Mouse (Mus musculus): Measurements from ENCODE around the gene Gm20388. TPM values are rescaled to one million over a fixed set of nuclear protein-coding genes. Genes with fewer than 3 reads are reported as not detected.

Gm20388 gene
- polyA plus RNA-seq, 1 experiment from 2014 or later = 1.4 TPM

DNA sequence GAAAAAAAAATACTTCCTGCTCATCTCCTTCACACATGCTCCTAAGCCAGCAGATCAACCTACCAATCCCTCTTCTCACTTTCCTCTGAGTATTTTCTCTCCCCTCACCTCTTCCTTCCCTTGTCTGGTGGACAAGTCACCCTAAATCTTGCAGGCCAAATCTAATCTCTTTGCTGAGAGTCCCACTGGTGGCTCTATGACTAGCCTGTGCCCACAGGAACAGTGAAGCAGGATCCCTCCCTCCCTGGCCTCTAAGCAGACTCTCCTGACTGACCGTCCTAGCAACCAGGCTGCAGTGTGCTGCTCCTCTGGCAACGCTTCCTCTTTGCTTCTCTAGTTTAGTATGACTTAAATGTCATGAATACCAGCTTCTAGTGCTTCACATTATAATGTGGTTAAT is 3076.6 kb downstream of the Gm20388 start:
- 41% methylated on average over 2 of the region's 2 CpGs for WGBS (ENCODE audit: insufficient replicate concordance)
- Histone ChIP-seq H3K27me3 (ENCODE audit: control insufficient read depth, insufficient read depth, low read depth, low read length) (no peaks in the 10 kb centered on the region), H3K27ac (ENCODE audit: low read length) (peak overlapping the region; percentile 14; the same call in 1 of the 2 replicates), H3K36me3 (ENCODE audit: control insufficient read depth, insufficient read depth) (no peaks in the 10 kb centered on the region), H3K4me2 (ENCODE audit: low read depth, low read length) (no peak overlapping the region), H3K4me1 (ENCODE audit: control insufficient read depth, low read depth, low read length) (peaks cover 31% of the 10 kb centered on the region), H3K9ac (ENCODE audit: low read depth, low read length) (no peak overlapping the region), H3K9me3 (replicated peaks; ENCODE audit: control insufficient read depth, low read length) (no peaks in the 10 kb centered on the region), H3K4me3 (ENCODE audit: low read depth, low read length) (no peak overlapping the region)
- no peak for ATAC-seq (ENCODE audit: low read depth)

DNA sequence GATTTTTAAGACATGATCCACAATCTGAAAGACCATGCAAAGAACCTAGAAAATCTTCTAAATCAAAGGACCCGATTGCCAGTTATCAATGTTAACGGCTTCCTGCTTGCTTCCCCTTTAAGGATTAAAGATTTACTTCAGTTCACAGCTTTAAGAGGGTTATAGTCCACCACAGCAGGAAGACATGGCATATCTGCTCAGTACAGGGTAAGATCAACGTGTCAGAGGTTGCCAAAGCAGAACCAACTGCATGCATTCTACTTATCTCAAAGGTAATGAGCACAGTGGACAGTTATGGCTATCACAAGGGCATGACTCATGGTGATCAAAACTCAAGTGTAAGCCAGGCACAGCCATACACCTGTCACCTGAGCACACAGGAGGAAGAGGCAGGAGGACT is 3078.3 kb downstream of the Gm20388 start:
- ATAC-seq (ENCODE audit: low read depth) = 0 out of 2 replicates have a peak, but pooled peaks have one; percentile 27
- Histone ChIP-seq H3K27me3 (ENCODE audit: control insufficient read depth, insufficient read depth, low read depth, low read length) (no peaks in the 10 kb centered on the region), H3K4me3 (ENCODE audit: low read depth, low read length) (no peak overlapping the region), H3K27ac (ENCODE audit: low read length) (no peak overlapping the region), H3K9me3 (replicated peaks; ENCODE audit: control insufficient read depth, low read length) (no peaks in the 10 kb centered on the region), H3K4me1 (ENCODE audit: control insufficient read depth, low read depth, low read length) (peaks cover 33% of the 10 kb centered on the region), H3K9ac (ENCODE audit: low read depth, low read length) (no peak overlapping the region), H3K36me3 (ENCODE audit: control insufficient read depth, insufficient read depth) (no peaks in the 10 kb centered on the region), H3K4me2 (ENCODE audit: low read depth, low read length) (no peak overlapping the region)
- 19% methylated on average over 3 of the region's 3 CpGs for WGBS (ENCODE audit: insufficient replicate concordance)

DNA sequence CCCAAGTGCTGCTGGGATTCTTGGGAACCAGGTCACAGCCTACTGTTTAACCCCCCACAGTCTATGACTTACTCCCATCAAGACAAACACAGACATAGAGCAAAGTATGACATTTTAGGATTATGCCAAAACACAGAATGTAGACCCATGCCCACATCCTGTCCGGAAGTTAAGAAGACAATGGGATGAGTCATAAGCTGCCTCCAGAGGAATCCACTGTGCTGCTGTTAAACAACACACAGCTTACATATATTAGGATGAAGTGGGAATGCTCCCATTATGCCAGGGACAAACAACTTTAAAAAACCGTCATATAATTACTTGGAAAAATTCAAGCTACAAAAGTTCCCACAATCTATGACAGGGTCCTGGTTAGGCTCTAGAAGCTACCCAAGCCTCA is 3079.3 kb downstream of the Gm20388 start:
- Histone ChIP-seq H3K36me3 (ENCODE audit: control insufficient read depth, insufficient read depth) (no peaks in the 10 kb centered on the region), H3K4me3 (ENCODE audit: low read depth, low read length) (no peak overlapping the region), H3K27ac (ENCODE audit: low read length) (no peak overlapping the region), H3K4me1 (ENCODE audit: control insufficient read depth, low read depth, low read length) (peaks cover 33% of the 10 kb centered on the region), H3K9ac (ENCODE audit: low read depth, low read length) (no peak overlapping the region), H3K27me3 (ENCODE audit: control insufficient read depth, insufficient read depth, low read depth, low read length) (no peaks in the 10 kb centered on the region), H3K9me3 (replicated peaks; ENCODE audit: control insufficient read depth, low read length) (no peaks in the 10 kb centered on the region), H3K4me2 (ENCODE audit: low read depth, low read length) (no peak overlapping the region)
- WGBS (ENCODE audit: insufficient replicate concordance) = 63% methylated on average over 2 of the region's 2 CpGs
- ATAC-seq (ENCODE audit: low read depth) = no peak

DNA sequence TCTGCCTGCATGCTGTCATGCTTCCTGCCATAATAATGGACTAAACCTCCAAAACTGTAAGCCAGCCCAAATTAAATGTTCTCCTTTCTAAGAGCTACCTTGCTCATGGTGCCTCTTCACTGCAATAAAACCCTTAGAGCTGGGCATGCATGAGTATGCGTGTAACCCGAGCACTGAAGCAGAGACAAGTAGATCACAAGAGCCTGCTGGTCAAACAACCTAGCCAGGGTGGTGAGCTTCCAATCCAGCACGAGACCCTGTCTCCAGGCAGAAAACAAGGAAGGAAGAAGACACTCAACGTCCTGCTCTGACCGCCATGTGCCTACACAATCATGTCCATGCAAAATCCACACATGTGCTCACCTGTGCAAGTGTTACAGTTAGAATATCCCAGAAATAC is 3080.7 kb downstream of the Gm20388 start:
- H3K4me1 ChIP-seq (ENCODE audit: control insufficient read depth, low read depth, low read length) = peaks cover 24% of the 10 kb centered on the region
- WGBS (ENCODE audit: insufficient replicate concordance) = 76% methylated on average over 5 of the region's 5 CpGs
- no peak overlapping the region for H3K4me3 ChIP-seq (ENCODE audit: low read depth, low read length)
- no peak for ATAC-seq (ENCODE audit: low read depth)
- no peak overlapping the region for H3K4me2 ChIP-seq (ENCODE audit: low read depth, low read length)
- no peak overlapping the region for H3K9ac ChIP-seq (ENCODE audit: low read depth, low read length)
- H3K9me3 ChIP-seq (replicated peaks; ENCODE audit: control insufficient read depth, low read length) = no peaks in the 10 kb centered on the region
- no peak overlapping the region for H3K27ac ChIP-seq (ENCODE audit: low read length)
- H3K27me3 ChIP-seq (ENCODE audit: control insufficient read depth, insufficient read depth, low read depth, low read length) = no peaks in the 10 kb centered on the region
- H3K36me3 ChIP-seq (ENCODE audit: control insufficient read depth, insufficient read depth) = no peaks in the 10 kb centered on the region

DNA sequence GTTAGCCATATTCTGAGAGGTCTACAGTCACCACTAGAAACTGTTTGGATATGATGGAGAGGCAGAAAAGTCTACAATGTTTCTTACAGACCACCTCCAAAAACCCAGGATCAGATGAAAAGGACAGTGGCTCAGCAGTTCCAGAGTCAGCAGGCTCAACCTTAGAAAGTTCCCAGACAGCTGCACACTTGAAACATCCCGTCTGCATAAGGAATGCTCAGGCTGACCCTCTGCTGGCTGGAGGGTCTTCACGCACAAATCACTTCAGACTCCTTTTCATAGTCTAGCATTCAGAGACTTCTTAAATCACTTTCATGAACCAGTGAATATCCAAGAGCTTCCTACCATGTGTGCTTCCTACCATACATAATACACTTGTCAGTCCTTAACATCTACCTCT is 3081.7 kb downstream of the Gm20388 start:
- ATAC-seq (ENCODE audit: low read depth) = no peak
- H3K27ac ChIP-seq (ENCODE audit: low read length) = no peak overlapping the region
- no peak overlapping the region for H3K4me2 ChIP-seq (ENCODE audit: low read depth, low read length)
- no peaks in the 10 kb centered on the region for H3K36me3 ChIP-seq (ENCODE audit: control insufficient read depth, insufficient read depth)
- no peaks in the 10 kb centered on the region for H3K9me3 ChIP-seq (replicated peaks; ENCODE audit: control insufficient read depth, low read length)
- no peak overlapping the region for H3K4me3 ChIP-seq (ENCODE audit: low read depth, low read length)
- H3K9ac ChIP-seq (ENCODE audit: low read depth, low read length) = no peak overlapping the region
- WGBS (ENCODE audit: insufficient replicate concordance) = 80% methylated on average over 2 of the region's 2 CpGs
- H3K27me3 ChIP-seq (ENCODE audit: control insufficient read depth, insufficient read depth, low read depth, low read length) = no peaks in the 10 kb centered on the region
- H3K4me1 ChIP-seq (ENCODE audit: control insufficient read depth, low read depth, low read length) = peaks cover 17% of the 10 kb centered on the region

DNA sequence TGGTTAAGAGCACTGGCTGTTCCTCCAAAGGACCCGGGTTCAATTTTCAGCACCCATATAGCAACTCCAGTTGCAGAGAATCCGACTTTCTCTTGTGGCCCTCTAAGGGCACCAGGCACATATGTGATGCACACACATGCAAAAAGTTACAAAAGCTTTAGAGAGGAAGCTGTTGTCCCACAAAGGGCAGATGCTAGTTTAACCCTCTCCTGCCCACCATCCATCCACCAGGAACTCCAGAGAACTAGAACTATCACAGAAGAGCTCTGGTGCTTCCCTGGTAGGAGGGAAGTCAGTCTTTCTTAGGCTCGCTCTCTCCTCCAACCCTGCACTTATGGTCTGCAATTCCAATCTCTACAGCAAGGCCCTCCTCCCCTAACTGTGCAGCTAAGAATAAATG is 3082.4 kb downstream of the Gm20388 start:
- no peak overlapping the region for H3K4me2 ChIP-seq (ENCODE audit: low read depth, low read length)
- peaks cover 16% of the 10 kb centered on the region for H3K4me1 ChIP-seq (ENCODE audit: control insufficient read depth, low read depth, low read length)
- H3K9ac ChIP-seq (ENCODE audit: low read depth, low read length) = no peak overlapping the region
- H3K9me3 ChIP-seq (replicated peaks; ENCODE audit: control insufficient read depth, low read length) = no peaks in the 10 kb centered on the region
- no peak overlapping the region for H3K4me3 ChIP-seq (ENCODE audit: low read depth, low read length)
- no peaks in the 10 kb centered on the region for H3K36me3 ChIP-seq (ENCODE audit: control insufficient read depth, insufficient read depth)
- no peaks in the 10 kb centered on the region for H3K27me3 ChIP-seq (ENCODE audit: control insufficient read depth, insufficient read depth, low read depth, low read length)
- ATAC-seq (ENCODE audit: low read depth) = no peak
- no peak overlapping the region for H3K27ac ChIP-seq (ENCODE audit: low read length)
- WGBS (ENCODE audit: insufficient replicate concordance) = 57% methylated on average over 3 of the region's 3 CpGs

DNA sequence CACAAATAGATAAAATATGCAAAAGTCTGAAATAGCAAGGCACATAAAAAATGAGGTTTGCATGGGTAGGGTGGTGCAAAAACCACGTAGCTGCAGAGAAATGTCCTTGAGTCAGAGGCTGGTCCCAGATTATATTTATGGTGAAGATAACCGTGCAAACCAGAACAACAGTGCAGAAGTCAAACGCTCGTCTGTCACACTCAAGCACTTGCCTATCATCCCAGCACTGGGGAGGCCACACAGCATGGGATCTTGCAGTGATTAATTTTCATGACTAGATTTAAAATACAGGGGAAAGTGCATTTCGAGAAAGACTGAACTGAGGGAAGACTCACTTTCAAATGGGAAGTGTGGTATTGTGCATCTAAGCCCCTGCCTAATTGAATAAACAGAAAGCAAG is 3083.1 kb downstream of the Gm20388 start:
- WGBS (ENCODE audit: insufficient replicate concordance) = 22% methylated on average over 5 of the region's 5 CpGs

DNA sequence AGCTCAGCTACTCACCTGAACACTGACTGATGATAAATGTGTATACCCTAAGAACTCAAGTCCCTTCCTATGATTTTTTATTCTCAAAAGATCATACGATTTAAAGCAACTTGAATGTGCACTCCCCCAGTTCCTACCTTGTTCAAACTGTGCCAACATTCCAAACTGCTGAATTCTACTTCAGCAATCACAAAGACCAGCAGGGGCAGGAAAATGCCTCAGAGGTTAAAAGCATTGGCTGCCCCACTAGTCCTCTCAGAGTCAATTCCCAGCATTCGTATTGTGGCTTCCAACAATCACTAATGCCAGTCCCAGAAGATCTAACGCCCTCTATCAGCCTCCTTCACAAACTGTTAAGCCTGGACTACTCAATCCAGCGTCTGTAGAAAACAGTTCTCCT is 3087.3 kb downstream of the Gm20388 start:
- Histone ChIP-seq H3K27me3 (ENCODE audit: control insufficient read depth, insufficient read depth, low read depth, low read length) (no peaks in the 10 kb centered on the region), H3K9ac (ENCODE audit: low read depth, low read length) (no peak overlapping the region), H3K4me2 (ENCODE audit: low read depth, low read length) (no peak overlapping the region), H3K36me3 (ENCODE audit: control insufficient read depth, insufficient read depth) (no peaks in the 10 kb centered on the region), H3K27ac (ENCODE audit: low read length) (no peak overlapping the region), H3K4me3 (ENCODE audit: low read depth, low read length) (no peak overlapping the region), H3K4me1 (ENCODE audit: control insufficient read depth, low read depth, low read length) (peaks cover 11% of the 10 kb centered on the region), H3K9me3 (replicated peaks; ENCODE audit: control insufficient read depth, low read length) (no peaks in the 10 kb centered on the region)
- no peak for ATAC-seq (ENCODE audit: low read depth)
- WGBS (ENCODE audit: insufficient replicate concordance) = 60% methylated on average over 4 of the region's 4 CpGs

More for the DNA sequence above, 3083.1 kb downstream of the Gm20388 start:
- no peak for ATAC-seq (ENCODE audit: low read depth)
- Histone ChIP-seq H3K9me3 (replicated peaks; ENCODE audit: control insufficient read depth, low read length) (no peaks in the 10 kb centered on the region), H3K27ac (ENCODE audit: low read length) (no peak overlapping the region), H3K4me1 (ENCODE audit: control insufficient read depth, low read depth, low read length) (peaks cover 15% of the 10 kb centered on the region), H3K9ac (ENCODE audit: low read depth, low read length) (no peak overlapping the region), H3K36me3 (ENCODE audit: control insufficient read depth, insufficient read depth) (no peaks in the 10 kb centered on the region), H3K27me3 (ENCODE audit: control insufficient read depth, insufficient read depth, low read depth, low read length) (no peaks in the 10 kb centered on the region), H3K4me2 (ENCODE audit: low read depth, low read length) (no peak overlapping the region), H3K4me3 (ENCODE audit: low read depth, low read length) (no peak overlapping the region)

DNA sequence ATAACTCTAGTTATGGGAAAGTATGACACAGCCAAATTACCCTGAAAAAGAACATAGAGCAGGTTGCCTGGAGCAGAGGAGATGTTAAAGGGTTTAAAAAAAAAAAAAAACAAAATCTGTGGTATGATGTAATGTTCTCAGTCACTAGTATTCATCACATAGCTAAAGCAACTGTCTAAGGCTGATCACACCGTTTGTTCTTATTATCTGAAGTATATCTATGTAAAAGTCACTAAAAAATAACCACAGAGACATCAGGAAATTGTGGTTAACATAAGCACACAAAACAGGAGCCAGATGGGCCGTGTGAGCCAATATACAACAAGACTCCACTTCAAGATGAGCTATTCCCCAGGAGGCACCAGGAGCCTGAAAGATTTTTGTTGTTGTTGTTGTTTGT is 3089.7 kb downstream of the Gm20388 start:
- ATAC-seq (ENCODE audit: low read depth) = no peak
- no peak overlapping the region for H3K4me2 ChIP-seq (ENCODE audit: low read depth, low read length)

More for the DNA sequence above, 3089.7 kb downstream of the Gm20388 start:
- Histone ChIP-seq H3K27me3 (ENCODE audit: control insufficient read depth, insufficient read depth, low read depth, low read length) (no peaks in the 10 kb centered on the region), H3K4me1 (ENCODE audit: control insufficient read depth, low read depth, low read length) (peaks cover 8% of the 10 kb centered on the region), H3K27ac (ENCODE audit: low read length) (no peak overlapping the region), H3K4me3 (ENCODE audit: low read depth, low read length) (no peak overlapping the region), H3K9me3 (replicated peaks; ENCODE audit: control insufficient read depth, low read length) (no peaks in the 10 kb centered on the region), H3K9ac (ENCODE audit: low read depth, low read length) (no peak overlapping the region), H3K36me3 (ENCODE audit: control insufficient read depth, insufficient read depth) (no peaks in the 10 kb centered on the region)
- 24% methylated on average over 2 of the region's 2 CpGs for WGBS (ENCODE audit: insufficient replicate concordance)

All from liver, embryonic 16.5 days (tissue).